In the genomic region with DNA sequence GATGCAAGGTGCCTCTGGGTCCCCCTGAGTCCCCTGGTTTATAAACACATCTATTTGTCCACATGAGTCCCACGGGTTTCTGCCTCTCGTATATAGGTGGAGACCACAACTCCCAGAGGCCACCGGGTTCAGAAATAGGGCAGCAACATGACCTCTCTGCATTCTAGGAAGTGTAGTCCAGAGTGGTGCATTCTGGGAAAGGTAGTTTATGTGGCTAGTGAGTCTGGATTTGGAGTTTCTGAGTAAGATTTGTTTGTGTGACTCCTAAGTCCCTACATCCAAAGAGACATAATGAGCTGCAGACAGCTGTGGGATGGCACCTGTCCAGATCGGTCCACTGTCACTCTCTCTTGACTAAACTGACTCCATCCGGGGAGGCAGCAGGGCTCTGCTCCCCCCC, we compare ENCODE assay signal across 1 mouse cellular context.
TF ChIP-seq lines count a peak whose summit lies in the region.

No protein-coding gene starts in this region.

TF ChIP-seq in MEL, 35 proteins besides CTCF, POLR2A, EP300 and RAD21 (continued from another document):
- TF ChIP-seq CHD1 (IDR thresholded peaks at IDR 0.05; ENCODE audit: low read depth, low read length) (no peak), BHLHE40 (IDR thresholded peaks at IDR 0.05; ENCODE audit: borderline replicate concordance, low read depth, low read length) (no peak), ZMIZ1 (IDR thresholded peaks at IDR 0.05; ENCODE audit: low read depth, low read length) (no peak), MYC (IDR thresholded peaks at IDR 0.05; ENCODE audit: low read depth, low read length) (no peak), TAL1 (IDR thresholded peaks at IDR 0.05; ENCODE audit: low read length) (no peak), KAT2A (conservative IDR thresholded peaks at IDR 0.05; ENCODE audit: low read depth, low read length) (peak; percentile 74), HCFC1 (IDR thresholded peaks at IDR 0.05; ENCODE audit: low read depth, low read length) (peak; percentile 92), ELF1 (IDR thresholded peaks at IDR 0.05; ENCODE audit: low read depth, low read length) (peak; percentile 77)
